Comparison of ENCODE assay signal across 8 mouse cellular contexts in the genomic region with DNA sequence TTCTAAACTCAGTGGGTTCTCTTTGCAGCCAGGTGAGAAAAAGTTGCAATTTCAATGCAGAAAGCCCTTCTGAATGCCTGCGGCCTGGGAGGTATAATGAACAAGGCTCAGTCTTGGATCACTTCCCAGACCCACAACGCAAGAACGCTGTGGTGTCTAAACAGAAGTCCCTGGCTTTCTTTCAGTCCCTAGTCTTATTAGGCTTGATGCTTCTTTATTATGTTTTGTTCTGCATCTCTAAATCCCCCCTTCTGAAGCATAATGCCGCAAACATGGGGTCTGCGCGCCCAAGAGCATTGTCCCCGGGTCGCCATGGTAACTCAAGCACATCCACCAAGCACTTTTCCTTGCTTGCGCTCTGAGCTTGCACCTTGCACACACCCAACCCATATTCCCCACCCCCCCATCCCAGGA.
DNase-seq lines count a peak whose midpoint lies in the region; ATAC-seq and TF ChIP-seq lines count a peak whose summit lies in the region.

No protein-coding gene starts in this region.

- H3K27ac ChIP-seq in hindbrain, embryonic 11.5 days (ENCODE audit: low read depth, low read length), result no peak overlapping the region
- no peak overlapping the region for H3K27ac ChIP-seq in lung, postnatal 0 days (ENCODE audit: low read length)
- no peak overlapping the region for H3K27ac ChIP-seq in kidney, embryonic 14.5 days (ENCODE audit: low read depth, low read length)

- H3K4me2 ChIP-seq in hindbrain, embryonic 11.5 days (replicated peaks; ENCODE audit: low read depth, low read length), result no peak overlapping the region
- H3K4me2 ChIP-seq in lung, postnatal 0 days (replicated peaks; ENCODE audit: low read depth, low read length), result no peak overlapping the region
- no peak overlapping the region for H3K4me2 ChIP-seq in kidney, embryonic 14.5 days (replicated peaks; ENCODE audit: low read depth, low read length)

- H3K9me3 ChIP-seq in hindbrain, embryonic 11.5 days (ENCODE audit: control insufficient read depth, low read length), result no peaks in the 10 kb centered on the region
- H3K9me3 ChIP-seq in lung, postnatal 0 days (ENCODE audit: low read length), result no peaks in the 10 kb centered on the region
- H3K9me3 ChIP-seq in kidney, embryonic 14.5 days (ENCODE audit: control insufficient read depth, low read length), result no peaks in the 10 kb centered on the region

- H3K9ac ChIP-seq in hindbrain, embryonic 11.5 days (ENCODE audit: low read depth, low read length), result no peak overlapping the region
- H3K9ac ChIP-seq in lung, postnatal 0 days (replicated peaks; ENCODE audit: low read depth), result no peak overlapping the region
- H3K9ac ChIP-seq in kidney, embryonic 14.5 days (ENCODE audit: low read depth, low read length), result no peak overlapping the region

- DNase-seq in cerebellum, adult 11-12 months, result peak; percentile 17
- DNase-seq in cerebellum, adult 11 months, result no peak
- DNase-seq in cerebellum, adult 9-10 months, result peak; percentile 39
- DNase-seq in hindbrain, embryonic 11.5 days (ENCODE audit: low spot score), result peak; percentile 58
- peak; percentile 78 for DNase-seq in lung, postnatal 0 days (ENCODE audit: low spot score)
- DNase-seq in T-cell, adult 2 months (ENCODE audit: low spot score), result no peak
- no peak for DNase-seq in ovary, adult 18-20 months (ENCODE audit: low spot score)

- no peaks in the 10 kb centered on the region for H3K27me3 ChIP-seq in hindbrain, embryonic 11.5 days (ENCODE audit: control insufficient read depth, insufficient read depth, low read length)
- H3K27me3 ChIP-seq in lung, postnatal 0 days (replicated peaks; ENCODE audit: insufficient read depth, low read length), result no peaks in the 10 kb centered on the region
- H3K27me3 ChIP-seq in kidney, embryonic 14.5 days (ENCODE audit: control insufficient read depth, insufficient read depth, low read length), result no peaks in the 10 kb centered on the region

- 56% methylated on average over 9 of the region's 9 CpGs for WGBS in hindbrain, embryonic 11.5 days
- 49% methylated on average over 9 of the region's 9 CpGs for WGBS in lung, postnatal 0 days
- 83% methylated on average over 9 of the region's 9 CpGs for WGBS in kidney, embryonic 14.5 days

- peaks cover 3% of the 10 kb centered on the region; the same call in 1 of the 2 replicates for H3K4me1 ChIP-seq in hindbrain, embryonic 11.5 days (replicated peaks; ENCODE audit: control insufficient read depth, insufficient read depth, low read length)
- H3K4me1 ChIP-seq in lung, postnatal 0 days (ENCODE audit: insufficient read depth, low read depth, low read length), result no peaks in the 10 kb centered on the region
- no peaks in the 10 kb centered on the region for H3K4me1 ChIP-seq in kidney, embryonic 14.5 days (ENCODE audit: control insufficient read depth, insufficient read depth, low read length)

- no peak for TF ChIP-seq CTCF in lung, postnatal 0 days (IDR thresholded peaks at IDR 0.05)

- H3K4me3 ChIP-seq in hindbrain, embryonic 11.5 days (ENCODE audit: low read depth, low read length), result no peak overlapping the region
- no peak overlapping the region for H3K4me3 ChIP-seq in lung, postnatal 0 days (ENCODE audit: low read depth, low read length)
- H3K4me3 ChIP-seq in kidney, embryonic 14.5 days (ENCODE audit: low read length), result no peak overlapping the region

- no peak for TF ChIP-seq EP300 in lung, postnatal 0 days (IDR thresholded peaks at IDR 0.05)

- ATAC-seq in hindbrain, embryonic 11.5 days (ENCODE audit: low FRiP score), result peak; percentile 63; the same call in 1 of the 2 replicates
- peak; percentile 64 for ATAC-seq in lung, postnatal 0 days
- ATAC-seq in kidney, embryonic 14.5 days (ENCODE audit: low FRiP score, low TSS enrichment), result no peak

- H3K36me3 ChIP-seq in hindbrain, embryonic 11.5 days (ENCODE audit: control insufficient read depth, insufficient read depth, low read length), result no peaks in the 10 kb centered on the region
- H3K36me3 ChIP-seq in lung, postnatal 0 days (ENCODE audit: insufficient read depth, low read length), result no peaks in the 10 kb centered on the region
- H3K36me3 ChIP-seq in kidney, embryonic 14.5 days (ENCODE audit: control insufficient read depth, insufficient read depth, low read length), result no peaks in the 10 kb centered on the region

Comparison
In these comparisons a context has a peak if more than half of its experiments do, and no peak if none do; other contexts are left out.
1. DNase-seq: peak in cerebellum, adult 11-12 months (single experiment), cerebellum, adult 9-10 months (single experiment), hindbrain, embryonic 11.5 days (single experiment) and lung, postnatal 0 days (single experiment); none in cerebellum, adult 11 months (single experiment), T-cell, adult 2 months (single experiment) and ovary, adult 18-20 months (single experiment).